Mouse (Mus musculus) layer of hippocampus, adult 8-10 months (tissue): ENCODE data around the gene Pnma5. TPM values are rescaled to one million over a fixed set of nuclear protein-coding genes. Genes with fewer than 3 reads are reported as not detected.
"Not testable (repeated sequence)": the region's sequence is repeated elsewhere in the genome, so short reads cannot be mapped to it uniquely, and the experiment has no call there.

Experiments used
- DNase-seq, 2 experiments: peaks; one replicate each; pipeline ENCODE4 v3.0.0; 2022; ENCODE audit warnings: low spot score in 2 of 2
- total RNA-seq, 4 experiments: library from RNA; stranded (reverse); gene quantifications; 2 replicates each; pipeline ENCODE4 v1.2.4; 2022

Gene Pnma5
- total RNA-seq, result 1 to 10 TPM in 1 of 4 experiments, under 1 TPM in 3; 0.20 to 1.1 (median 0.41) TPM

DNA sequence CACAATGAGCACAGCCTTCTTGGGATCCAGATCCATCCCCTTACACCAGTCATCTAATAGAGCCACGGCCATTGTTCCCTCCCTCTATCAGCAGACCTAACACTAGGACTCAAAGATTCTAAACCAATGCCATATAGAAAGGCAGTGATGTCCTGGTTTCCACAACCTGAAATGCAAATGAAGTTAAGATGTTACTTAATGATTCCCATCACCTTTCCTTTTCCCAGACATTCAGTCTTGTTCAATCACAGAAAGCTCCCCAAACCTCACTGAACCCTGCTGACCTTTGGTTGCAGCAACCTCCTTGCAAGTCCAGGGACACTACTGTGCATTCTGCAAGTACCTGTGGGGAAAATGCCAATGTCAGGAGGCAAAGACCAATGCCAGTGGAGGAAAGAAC is at the start of gene Pnma5:
TSS of gene Pnma5 (minus strand) at position 101 of the 400 bp plus-strand sequence.
- no peak for DNase-seq

DNA sequence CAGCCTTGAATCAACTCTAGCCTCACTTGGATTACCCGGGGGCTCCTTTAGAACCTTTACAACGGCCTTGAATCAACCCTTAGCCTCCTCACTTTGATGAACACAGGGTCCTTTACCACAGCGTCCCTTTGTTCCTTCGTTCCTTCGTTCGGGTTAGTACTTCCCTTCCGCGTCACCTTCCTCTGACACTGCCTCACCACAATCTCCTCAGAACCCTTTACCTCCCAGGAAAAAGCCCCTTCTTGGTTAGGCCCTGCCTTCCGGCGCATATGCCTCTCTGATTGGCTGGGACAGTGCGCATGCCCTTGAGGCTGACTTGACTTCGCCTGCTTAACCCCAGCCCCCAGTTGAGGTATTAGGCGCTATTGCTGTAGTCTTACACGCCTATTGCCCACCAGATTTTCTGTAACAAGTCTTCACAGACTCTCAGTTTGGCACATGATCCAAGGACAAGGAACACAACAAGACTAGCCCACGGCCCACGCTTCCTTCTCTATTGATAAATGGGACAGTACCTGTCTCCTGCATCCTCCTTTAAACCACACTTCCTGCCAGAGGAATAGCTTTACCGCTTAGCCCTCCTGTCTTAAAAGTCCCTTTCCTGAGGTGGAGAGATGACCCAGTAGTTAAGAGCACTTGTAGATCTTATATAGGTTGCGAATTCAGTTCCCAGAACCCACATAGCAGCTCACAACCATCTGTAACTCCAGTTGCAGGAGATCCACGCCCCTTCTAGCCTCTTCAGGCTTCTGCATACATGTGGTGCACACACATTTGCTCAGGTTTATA is 45.6 kb upstream of the Pnma5 start, which contains the start of gene Xlr4a:
TSS of gene Xlr4a (minus strand) at position 212 of the 789 bp plus-strand sequence.
- DNase-seq, result not testable (repeated sequence)

DNA sequence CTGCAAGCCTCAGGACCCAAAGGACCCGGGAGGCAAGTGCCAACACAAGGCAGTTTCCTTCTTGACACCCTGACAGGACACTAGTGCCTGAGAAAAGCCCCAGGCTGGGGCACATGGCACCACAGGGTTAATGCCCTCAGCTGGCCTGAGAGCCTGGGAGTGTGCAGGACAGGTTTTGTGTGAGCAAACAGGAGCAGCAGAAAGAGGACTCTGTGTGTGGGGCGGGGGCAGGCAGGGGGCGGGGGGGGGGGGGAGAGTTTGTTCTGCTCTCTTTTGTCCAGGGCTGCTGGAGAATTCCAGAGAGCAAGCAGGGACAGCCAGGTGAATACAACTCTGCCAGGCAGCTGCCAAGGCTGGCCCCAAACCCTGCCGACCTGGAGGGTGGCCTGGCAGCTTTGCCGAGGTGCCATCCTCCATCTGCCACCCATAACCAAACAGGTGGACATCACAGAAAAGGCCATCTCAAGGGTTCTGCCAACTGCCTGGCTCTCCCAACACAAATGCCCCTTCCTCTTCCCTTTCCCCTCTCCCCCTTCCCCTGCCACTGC is 29.9 kb upstream of the Pnma5 start:
- DNase-seq, result not testable (repeated sequence)

DNA sequence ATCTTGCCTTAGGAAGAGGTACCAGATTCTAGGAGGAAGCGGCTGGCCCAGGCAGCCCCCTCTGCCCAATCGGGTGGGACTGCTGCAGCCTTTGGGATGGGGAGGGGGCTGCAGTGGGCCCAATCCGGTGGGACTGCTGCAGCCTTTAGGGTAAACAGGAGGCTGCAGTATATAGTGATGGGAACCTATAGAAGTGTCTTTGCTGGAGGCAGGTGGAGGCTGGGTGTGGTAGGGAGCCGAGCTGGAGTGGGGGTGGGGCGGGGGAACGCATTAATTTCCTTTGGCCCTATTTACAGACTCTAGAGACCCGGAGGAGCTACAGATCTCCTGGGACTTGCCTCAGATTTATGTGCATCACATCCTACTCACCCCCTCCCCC is 27.5 kb upstream of the Pnma5 start, which contains the start of gene Pnma3:
TSS of gene Pnma3 (plus strand) at position 373 of the 379 bp plus-strand sequence.
- DNase-seq, result no peak

DNA sequence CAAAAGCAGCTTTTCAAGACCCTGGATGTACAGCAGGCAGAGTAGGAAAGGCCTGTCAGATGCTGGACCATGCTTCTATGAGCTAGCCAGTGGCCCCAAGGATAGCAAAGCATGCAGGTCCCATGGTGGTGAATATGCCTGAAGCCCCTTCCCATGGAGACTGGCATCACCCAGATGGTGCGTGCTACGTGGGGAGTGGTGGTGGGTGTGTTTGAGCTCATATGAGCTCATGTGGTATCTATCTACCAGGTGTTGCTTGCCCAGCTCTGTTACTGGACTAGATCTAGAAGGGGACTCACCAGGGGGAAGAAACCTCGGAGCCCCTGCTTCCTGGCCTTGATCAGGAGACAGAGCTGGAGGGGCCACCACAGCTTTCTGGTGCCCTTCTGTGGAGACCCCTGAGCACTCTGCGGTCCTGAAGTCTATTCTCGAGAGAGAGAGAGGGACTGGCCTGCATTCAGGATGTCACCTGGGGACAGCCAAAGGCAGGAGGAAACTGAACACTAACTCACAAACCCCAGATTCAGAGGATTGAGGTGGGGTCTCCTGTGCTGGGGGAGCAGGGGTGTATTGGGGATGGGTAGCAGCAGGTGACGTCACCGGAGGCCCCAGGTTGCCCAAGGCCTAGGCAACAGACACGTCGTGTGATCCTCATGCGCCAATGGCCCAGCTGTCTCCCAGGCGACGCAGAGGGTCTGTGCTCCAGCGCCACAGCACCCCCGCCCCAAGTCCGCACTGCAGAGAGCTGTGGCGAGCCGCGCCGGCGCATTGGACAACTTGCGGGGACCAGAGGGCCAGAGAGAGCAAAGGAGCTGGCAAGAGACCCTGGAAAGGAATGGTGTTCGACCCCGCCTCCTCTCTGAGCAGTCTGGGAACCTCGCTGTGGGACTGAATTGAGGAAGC is 26.9 kb upstream of the Pnma5 start:
- DNase-seq, result peak in 1 of 2 experiments; percentile 32

DNA sequence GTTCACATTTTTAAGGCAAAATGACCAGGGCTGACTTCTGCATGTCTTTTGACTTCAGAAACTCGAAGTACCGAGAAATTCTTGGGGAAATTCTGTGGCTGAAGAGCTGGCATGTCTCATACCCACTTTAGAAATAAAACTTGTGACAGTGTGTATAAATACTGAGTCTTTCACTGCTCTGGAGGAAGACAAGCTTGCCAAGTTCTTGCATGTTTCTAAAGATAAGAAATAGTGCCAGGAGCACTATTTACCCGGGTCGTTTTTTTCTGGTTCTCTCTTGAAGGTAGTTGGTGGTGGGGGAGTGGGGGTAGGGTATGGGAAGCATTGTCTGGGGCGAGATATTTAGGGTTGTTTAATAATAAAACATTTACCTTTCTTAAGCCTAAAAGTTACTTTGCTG is 25.4 kb upstream of the Pnma5 start:
- no peak for DNase-seq

DNA sequence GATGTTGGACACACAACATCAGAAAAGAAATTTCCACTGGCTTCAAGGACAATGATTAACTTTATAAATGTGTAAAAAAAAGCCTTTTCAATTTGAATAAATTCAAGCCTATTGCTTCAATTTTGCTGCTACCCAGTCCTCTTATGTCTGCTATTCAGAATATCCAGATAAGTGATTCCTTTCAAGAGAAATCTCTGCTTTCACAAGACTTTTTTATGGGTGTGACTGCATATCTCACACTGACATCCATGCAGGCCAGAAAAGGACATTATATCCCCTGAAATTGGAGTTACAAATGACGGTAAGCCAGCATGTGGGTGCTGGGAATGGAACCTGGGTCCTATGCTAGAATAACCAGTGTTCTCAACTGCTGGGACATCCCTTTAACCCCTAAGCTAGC is 24.6 kb upstream of the Pnma5 start:
- no peak for DNase-seq

DNA sequence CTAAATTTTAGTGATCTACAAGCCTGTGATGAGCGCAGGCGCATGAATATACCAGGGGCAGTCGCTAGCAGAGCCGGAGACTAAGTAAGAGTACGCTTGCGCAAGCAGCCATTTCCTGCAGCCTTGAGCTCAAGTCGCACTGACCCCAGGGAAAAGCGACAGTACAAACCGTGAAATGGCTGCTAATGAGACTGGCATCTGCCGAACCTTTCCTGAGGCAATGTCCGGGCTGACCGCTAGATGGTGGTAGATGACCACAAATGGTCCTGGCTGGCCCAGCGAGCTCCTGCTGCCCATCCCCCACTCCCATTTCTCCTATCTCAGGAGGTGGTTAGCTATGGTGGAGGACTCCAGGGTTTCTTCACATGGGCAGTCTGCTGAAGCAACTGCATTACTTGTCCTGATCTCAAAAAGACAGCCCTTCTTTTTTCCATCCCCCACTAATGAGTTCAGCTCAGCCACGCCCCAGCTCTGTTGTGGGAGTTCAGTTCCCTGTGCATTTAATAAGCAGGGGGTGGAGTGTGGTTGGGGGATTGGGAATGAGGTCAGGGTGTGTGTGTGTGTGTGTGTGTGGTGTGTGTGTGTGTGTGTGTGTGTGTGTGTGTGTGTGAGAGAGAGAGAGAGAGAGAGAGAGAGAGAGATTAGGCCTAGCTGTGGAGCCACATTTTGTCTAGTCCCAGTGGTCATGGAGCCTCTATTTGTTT is 17.1 kb upstream of the Pnma5 start:
- DNase-seq, result peak; percentile 91 to 95

DNA sequence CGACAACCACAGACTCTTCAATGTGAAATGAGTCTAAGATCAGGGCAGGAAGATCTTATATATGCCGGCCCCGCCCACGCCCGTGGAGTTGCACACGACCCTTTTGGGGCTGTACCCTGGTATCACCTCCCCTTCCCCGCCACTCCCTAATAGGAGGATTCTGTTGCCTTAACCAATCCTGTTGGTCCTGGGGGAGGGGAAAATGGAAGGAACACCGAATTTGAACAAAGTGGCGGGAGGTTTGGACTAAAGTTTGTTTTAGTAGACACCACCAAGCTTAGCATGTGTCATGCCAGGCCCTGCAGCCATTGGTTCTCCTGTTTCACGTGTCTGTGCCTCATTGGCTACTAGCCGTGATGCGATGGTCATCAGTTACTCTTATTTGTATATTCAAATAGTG is 2.8 kb upstream of the Pnma5 start:
- no peak for DNase-seq

DNA sequence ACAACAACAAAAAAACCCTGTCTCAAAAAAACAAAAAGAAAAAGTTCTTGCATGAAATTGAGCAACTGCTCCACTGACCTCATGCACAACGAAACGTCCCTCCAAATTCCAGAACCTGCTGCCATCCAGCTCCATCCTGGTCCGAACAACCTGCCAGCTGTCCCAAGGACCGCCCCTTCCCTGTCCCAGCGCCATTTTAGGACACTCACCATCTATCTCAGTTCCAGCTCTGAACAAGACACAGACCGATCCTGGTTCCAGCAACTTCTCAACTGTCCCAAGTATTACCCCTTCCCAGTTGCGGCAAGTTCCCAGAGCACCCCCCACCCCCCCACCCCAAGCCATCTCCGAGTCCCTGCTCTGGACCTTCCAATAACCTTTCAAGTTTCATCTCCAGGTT is 1.9 kb upstream of the Pnma5 start:
- no peak for DNase-seq

DNA sequence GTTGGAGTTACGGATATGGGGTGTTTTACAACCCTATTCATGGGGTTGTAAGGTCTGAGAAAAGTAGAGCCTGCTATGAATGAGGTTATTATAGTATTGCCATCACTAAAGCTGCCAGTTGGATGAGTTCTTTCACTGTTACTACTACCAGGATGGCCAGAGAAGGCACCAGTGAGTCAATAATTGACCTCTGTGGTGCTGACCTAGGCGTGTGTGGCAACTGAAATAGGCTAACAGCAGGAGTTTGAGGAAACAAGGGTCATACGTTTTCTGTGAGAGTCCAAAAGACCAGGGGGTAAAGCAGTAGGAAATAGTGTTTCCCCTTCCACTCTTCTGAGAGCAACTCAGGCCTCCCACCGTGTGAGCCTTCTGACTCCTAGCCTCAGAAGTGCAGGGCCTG is 24.1 kb downstream of the Pnma5 start:
- DNase-seq, result no peak

DNA sequence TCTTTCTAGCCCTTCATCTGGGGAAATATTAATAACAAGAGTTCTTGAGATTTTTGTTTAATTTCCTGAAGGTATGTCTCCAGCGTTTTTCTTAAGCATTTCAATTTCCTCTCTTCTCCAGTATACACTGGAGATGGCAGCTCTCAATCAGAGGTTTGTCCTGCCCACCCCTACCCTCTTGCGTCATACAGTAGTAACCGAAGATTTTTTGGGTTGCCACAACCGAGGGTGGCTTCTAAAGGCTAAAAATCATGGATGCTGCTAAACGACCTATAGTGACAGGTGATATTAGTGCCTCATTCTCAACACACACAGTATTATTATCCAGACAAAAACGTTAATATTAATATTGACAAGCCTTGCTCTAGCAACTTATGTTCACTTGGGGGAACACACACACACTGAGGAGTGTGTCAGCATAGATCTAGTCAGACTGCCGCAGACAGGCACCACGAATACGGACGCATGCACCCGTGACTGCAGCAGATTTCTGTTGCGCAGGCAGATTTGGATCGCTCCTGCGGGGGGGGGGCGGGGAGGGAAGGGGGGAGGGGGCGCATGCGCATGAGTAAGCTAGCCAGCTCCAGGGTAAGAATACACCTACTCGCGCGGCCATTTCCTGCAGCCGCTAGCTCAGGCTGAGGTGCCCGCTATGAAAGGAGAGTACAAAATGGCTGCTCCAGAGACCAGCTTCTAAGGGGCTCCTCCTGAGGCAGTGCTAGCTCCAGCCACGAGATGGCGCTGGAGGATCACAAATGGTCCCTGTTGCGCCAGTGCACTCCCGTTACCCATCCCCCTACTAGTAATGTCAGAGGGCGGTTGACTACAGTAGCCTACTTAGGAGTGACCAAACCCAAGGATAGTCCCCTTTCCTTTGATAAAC is 29.1 kb downstream of the Pnma5 start:
- peak; percentile 90 to 95 for DNase-seq

DNA sequence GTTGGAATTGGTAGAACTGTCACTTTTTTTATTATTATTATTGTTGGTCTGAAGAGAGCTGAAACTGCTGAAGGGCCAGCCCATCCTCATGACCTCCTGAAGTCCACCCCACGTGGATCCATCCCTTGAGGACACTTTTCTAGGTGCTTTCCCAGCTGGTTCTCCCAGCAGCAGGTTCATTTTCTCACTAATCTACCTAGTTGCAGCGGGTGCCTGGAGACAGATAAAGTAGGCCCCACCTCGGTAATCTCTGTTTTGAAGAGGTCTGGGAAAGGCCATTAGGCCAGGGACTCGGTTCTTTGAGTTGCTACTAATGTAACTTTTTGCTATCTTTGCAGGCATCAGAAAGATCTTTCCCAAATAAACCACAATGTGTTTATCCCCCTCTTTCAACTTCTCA is 31.2 kb downstream of the Pnma5 start:
- DNase-seq, result no peak

DNA sequence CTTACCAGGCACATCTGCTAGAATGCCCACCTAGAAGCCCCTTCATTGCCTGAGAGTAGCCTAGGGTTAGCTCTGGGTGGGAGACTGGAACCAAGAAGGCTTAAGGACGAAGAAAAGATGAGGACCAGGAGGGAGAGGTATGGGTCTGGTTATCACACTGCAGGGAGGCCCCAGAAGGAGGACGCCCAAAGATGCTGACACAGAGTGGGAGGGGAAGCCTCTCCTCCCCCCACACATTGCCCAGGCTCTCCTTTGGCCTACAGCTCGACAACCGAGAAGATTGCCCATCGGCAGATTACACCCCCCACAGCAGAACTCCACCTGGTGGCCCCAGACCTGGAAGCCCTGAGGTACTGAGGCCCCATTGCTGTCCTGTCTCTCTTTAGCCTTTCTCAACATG is 33.8 kb downstream of the Pnma5 start:
- DNase-seq, result no peak

DNA sequence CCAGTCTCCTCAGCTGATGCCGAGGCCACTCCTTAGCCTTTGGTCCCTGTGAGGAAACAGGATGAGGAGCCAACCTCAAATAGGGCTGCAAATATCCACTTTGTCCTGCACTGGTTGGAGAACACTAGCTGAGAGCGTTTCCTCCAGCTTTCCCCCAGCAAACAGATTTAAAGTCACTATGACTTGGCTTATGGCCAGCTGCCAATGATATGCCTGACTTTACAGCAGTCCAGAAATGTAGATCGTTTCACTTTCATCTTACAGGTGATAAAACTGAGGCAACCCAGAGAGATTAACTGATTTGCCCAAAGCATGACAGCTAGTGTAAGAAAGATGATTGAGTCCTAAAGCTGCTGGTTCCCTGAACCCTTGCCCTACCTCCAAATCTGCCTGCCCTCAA is 41.4 kb downstream of the Pnma5 start:
- no peak for DNase-seq

DNA sequence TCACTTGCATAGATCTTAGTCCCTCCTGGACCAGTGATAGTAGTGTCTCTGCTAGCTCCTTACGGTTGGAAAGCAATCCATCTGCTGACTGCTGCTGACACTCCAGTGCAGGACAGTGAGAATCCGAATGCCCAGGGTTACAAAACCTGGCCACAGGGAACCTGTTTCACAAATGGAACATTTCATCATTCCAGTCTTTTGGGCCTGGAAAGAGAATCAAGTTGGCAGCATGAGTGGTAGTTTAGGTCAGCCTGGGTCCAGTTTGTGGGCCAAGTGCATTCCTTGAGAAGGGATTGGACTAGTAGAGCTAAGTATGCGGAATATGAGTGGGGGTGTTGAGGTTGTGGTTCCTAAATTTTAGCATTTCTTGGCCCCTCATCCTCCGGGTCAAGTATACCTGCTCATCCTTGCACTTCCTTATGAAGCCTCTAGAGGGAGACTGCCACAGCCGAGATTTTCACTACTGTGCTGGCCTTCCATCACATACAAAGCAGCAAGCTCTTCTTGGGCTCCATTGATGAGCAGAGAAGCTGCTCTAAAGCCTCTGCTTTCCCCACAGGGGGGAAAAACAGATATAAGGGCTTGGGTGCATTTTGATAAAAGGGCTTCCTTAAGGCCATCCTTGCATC is 44.5 kb downstream of the Pnma5 start:
- DNase-seq, result no peak

DNA sequence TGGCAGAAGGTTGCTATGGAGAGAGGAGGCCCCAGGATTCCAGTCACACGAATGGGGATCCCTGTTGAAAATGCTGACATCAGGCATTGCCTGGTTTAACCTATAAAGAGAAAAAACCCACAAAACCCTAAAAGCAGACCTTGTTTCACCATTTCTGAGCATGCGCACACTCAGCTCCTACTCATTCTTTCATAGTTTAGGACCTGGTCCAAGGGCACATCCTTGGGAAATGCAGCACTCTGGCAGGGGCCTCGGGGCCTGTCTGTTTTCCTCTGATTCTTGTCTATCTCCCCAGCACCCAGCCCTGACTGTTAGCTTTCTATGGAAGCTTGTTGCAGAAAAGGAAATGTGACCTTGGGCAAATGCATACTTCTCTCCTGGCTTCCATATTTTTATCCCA is 46.3 kb downstream of the Pnma5 start:
- DNase-seq, result no peak

DNA sequence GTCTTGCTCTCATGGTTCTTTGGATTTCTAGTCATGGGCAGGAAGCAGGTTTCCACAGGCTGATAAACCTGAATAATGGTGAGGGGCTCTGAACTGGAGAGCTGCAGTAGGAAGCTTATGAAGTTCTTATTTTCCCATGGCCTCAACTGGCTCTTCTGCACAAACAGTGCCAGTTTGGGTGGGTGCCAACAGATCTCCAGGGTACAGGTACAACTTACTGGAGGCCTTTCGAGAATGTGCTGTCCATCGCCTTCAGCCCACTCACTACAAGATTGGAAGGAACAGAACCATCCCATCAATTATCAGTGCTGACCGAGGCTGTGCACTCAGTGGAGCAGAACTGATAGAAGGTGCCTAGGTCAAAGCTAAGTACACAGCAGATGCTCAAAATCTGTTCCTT is 48.5 kb downstream of the Pnma5 start:
- no peak for DNase-seq

DNA sequence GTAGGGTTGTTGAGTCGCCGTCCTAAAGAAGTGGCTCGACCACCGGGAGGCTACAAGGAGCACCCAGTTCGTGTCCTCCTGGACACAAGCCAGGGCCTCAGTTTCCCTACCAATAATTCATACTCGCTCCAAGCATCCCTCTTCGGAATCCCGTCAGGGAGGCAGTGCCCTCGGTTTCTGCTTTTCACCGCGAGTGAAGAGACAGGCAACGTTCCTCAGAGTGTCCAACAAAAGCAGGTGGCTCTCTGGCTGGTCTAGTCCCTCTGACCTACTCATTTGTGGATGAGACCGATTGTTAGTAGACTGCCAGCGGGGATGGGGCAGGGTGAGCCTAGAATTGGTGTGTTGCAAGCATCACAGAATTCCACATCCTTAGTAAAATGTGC is 49.4 kb downstream of the Pnma5 start:
- DNase-seq, result no peak
